Mouse (Mus musculus) E14TG2a.4 (cell line): ENCODE measurements around the gene Rnf114.

Experiments
- H3K27me3 ChIP-seq: 2 replicates; pipeline ENCODE4 v1.6.1; 2014; ENCODE audit warnings: low read length, control low read depth; ENCODE audit not compliant: insufficient read depth
- H3K36me3 ChIP-seq: 2 replicates; pipeline ENCODE4 v1.6.1; 2014; ENCODE audit warnings: low read length, control low read depth; ENCODE audit not compliant: insufficient read depth
- H3K4me1 ChIP-seq: replicated peaks from 2 replicates; pipeline ENCODE4 v1.6.1; 2014; ENCODE audit warnings: low read depth, low read length, control low read depth
- H3K4me3 ChIP-seq: replicated peaks from 2 replicates; pipeline ENCODE4 v1.5.1; 2014; ENCODE audit warnings: mild to moderate bottlenecking, low read length
- H3K9me3 ChIP-seq: 2 replicates; pipeline ENCODE4 v1.6.1; 2014; ENCODE audit warnings: low read length, control low read depth
- CTCF ChIP-seq: conservative IDR thresholded peaks from 2 replicates; pipeline ENCODE4 v1.5.1; 2014; ENCODE audit warnings: low read length
- NANOG ChIP-seq: IDR thresholded peaks from 2 replicates; pipeline ENCODE4 v1.6.1; 2014; ENCODE audit warnings: borderline replicate concordance, low read length, mixed read lengths
- POU5F1 ChIP-seq: IDR thresholded peaks from 2 replicates; pipeline ENCODE4 v1.6.1; 2014; ENCODE audit warnings: low read length, borderline replicate concordance

Rnf114 gene

DNA sequence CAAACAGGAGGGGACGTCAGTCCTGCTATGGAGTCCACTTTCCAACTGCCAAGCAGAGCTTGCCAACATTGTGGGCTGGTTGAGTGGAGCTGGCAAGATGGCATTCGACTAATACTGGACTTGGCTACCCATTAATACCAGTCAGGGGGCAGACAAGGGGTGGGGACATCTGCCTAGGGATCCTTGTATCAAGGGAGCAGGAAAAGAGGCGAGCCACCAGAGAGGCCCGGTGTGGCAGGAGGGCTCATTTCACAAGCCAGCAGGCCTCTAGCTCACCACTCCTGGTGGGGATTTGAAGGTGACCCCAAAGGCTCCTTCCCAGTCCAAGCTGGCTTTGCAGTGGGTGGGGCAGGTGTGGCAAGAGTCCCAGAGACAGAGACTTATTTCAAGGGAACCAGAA, 9.8 kb upstream of the Rnf114 start:
- Histone ChIP-seq H3K9me3 (no peaks in the 10 kb centered on the region), H3K4me3 (peak overlapping the region; percentile 29; the same call in 1 of the 2 replicates), H3K27me3 (no peaks in the 10 kb centered on the region), H3K4me1 (peaks cover 58% of the 10 kb centered on the region), H3K36me3 (peaks cover 79% of the 10 kb centered on the region)
- no peak for TF ChIP-seq CTCF
- TF ChIP-seq NANOG = no peak
- no peak for TF ChIP-seq POU5F1

DNA sequence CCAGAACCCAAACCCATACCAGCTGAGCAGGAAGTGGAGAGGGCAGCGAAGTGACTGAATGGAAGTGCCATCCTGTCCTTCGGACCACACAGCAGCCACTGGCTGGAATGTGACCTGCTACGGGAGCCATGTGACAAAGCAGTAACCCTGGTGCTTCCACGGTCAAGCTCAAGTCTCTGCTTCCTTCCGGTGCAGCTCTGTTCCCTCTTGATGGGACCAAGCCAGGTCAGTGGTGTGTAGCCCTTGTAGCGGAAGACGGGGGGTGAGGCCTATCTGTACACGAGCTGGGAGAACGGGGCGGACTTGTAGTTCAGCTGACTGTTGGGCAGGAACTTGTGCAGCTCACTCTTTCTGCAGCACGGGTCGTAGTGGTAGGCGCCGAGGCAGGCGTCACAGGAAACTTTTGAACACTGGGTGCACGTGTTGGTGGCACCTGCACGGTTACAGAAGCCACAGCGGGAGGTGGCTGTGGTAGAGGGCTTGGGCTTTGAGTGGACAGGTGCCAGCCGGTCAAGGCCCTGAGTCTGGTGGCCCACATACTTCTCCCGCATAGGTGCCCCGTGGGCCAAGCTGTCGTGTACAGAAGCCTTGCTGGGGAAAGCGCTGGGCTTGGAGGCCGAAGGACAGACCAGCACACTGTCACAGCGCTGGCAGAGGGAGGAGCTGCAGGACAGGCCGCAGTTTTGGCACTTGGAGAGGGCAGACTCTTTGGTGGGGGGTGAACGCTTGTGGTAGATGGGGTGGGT, 9.2 kb upstream of the Rnf114 start:
- Histone ChIP-seq H3K4me1 (peaks cover 62% of the 10 kb centered on the region), H3K4me3 (peak overlapping the region; percentile 29; the same call in 1 of the 2 replicates), H3K9me3 (no peaks in the 10 kb centered on the region), H3K27me3 (no peaks in the 10 kb centered on the region), H3K36me3 (peaks cover 80% of the 10 kb centered on the region)
- no peak for TF ChIP-seq CTCF
- no peak for TF ChIP-seq POU5F1

DNA sequence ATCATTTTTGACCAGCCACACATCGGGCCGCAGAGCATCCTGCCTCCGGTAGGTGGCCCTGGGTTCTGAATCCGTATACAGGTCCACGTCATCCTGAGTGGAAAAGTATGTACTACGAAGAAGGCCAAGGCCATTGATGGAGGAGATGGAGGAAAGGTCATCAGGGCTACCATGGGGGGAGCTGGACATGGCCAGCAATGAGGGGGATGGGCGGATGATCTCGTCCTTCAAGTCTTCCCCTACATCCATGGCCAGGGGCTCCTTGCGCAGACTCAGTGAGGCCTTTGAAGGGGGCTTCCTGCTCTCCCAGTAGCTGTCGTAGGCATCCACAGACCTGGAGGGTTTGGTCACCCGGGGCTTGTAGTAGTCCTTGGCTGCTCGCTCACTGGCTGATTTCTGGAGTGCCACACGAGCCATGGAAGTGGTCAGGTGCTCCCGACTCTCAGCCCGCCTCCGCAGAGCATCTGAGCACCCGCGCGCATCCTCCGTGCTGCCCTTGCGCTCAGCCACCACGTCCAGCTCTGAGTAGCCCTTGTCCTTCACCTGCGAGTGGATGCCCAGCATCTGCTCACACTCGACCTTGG, 8.5 kb upstream of the Rnf114 start:
- H3K36me3 ChIP-seq = peaks cover 86% of the 10 kb centered on the region
- peak overlapping the region; percentile 29; the same call in 1 of the 2 replicates for H3K4me3 ChIP-seq
- no peak for TF ChIP-seq POU5F1
- peak; percentile 10; the same call in 1 of the 2 replicates for TF ChIP-seq CTCF
- H3K9me3 ChIP-seq = no peaks in the 10 kb centered on the region
- H3K4me1 ChIP-seq = peaks cover 65% of the 10 kb centered on the region
- H3K27me3 ChIP-seq = no peaks in the 10 kb centered on the region

DNA sequence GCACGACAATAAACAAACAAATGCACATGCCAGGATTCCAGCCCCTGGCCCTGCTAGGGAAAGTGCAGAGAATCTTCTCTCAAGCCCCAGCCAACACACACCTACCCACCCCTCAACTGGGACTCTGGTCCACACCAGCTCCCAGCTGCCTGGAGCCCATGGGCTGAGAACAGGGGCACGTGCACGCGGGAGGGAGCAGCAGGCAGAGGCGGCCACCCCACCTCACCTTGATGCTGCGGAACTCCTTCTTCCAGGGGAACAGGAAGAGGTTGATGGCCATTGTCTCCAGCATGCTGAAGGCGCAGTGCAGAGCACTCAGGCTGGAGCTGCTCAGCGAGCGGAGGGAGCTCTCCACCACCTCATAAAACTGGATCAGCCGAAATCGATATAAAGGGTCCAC, 7.5 kb upstream of the Rnf114 start:
- Histone ChIP-seq H3K9me3 (no peaks in the 10 kb centered on the region), H3K27me3 (no peaks in the 10 kb centered on the region), H3K4me3 (no peak overlapping the region), H3K4me1 (peaks cover 72% of the 10 kb centered on the region), H3K36me3 (peaks cover 81% of the 10 kb centered on the region)
- no peak for TF ChIP-seq NANOG
- TF ChIP-seq POU5F1 = no peak
- no peak for TF ChIP-seq CTCF

DNA sequence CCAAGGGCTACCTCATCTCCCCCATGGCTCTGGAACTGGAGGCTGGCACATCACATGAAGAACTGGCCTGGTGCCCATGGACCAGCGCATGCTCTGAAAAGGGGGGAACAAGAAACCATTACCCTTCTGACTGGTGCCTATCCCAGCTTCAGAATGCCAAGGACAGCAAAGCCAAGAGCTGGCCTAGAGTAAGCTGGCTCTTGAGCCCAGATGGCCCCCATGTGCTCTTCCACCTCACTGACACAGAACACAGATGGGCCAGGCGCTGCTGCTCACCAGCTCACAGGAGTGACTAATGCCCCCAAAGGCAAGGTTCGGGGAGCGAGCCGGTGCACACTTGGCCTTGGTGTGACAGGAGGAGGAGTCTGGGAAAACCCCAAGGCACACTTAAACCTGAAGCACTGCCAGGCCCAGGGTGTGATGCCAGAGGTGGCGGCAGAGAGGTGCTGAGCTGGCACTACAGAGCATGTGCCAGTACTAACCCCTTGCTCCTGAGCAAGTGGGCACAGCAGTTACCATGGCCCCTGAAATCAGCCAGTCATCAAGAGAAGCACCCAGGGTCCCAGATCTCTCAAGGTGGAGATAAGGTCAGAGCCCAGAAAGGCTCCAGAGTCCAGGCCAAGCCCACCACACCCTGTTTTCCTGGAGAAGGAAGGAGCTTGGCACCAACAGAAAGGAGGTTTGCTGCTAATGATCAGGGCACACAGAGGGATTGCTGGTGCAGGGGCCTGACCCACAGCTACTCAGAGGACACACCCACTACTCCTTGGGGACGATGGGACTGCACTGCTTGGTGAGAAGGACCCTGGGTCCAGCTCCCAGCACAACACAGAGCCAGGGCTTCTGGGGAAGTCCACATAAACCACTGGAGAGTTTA, 6.7 kb upstream of the Rnf114 start:
- no peaks in the 10 kb centered on the region for H3K27me3 ChIP-seq
- peaks cover 79% of the 10 kb centered on the region for H3K4me1 ChIP-seq
- TF ChIP-seq CTCF = no peak
- TF ChIP-seq POU5F1 = no peak
- no peak for TF ChIP-seq NANOG
- no peak overlapping the region for H3K4me3 ChIP-seq
- H3K36me3 ChIP-seq = peaks cover 73% of the 10 kb centered on the region
- no peaks in the 10 kb centered on the region for H3K9me3 ChIP-seq

DNA sequence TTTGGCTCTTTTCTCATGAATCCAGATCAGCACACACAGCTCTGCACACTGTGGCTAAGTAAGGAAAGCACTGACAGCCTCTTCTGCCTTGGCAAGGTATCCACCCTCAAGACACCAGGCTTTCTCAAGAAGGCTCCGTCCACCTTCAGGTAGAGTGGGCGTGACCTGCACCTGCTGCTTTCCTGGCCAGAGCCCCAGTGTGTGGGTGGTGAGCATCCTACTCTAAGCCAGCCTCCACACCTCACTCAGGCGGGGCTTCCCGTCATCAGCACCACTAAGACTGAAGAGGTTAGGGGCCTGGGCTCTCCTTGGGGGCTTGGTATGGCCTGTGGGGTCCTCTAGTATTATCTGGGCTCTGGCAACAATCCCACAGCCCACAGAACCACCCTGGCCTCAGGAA, 5.9 kb upstream of the Rnf114 start:
- H3K4me1 ChIP-seq = peaks cover 88% of the 10 kb centered on the region
- H3K9me3 ChIP-seq = no peaks in the 10 kb centered on the region
- peaks cover 68% of the 10 kb centered on the region for H3K36me3 ChIP-seq
- H3K27me3 ChIP-seq = no peaks in the 10 kb centered on the region
- TF ChIP-seq CTCF (no peak), NANOG (no peak), POU5F1 (no peak)
- H3K4me3 ChIP-seq = no peak overlapping the region

DNA sequence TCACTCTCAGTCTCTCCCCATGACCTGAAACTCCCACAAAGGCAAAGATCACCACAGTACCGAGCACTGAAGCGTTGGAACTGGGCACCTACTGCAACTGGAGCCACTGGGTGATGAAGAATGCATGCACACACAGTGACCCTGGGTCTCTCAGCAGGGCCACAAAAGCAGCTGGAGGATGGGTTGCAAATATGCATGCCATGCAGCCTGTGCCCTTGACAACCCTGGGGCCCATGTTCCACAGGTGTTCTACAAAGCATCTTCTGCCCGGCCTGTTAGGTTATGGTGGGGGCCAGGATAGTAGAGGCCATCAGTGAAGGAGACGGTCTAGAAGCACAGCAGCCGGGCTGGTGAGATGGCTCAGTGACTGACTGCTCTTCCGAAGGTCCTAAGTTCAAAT, 4.9 kb upstream of the Rnf114 start:
- H3K4me1 ChIP-seq = peaks cover 93% of the 10 kb centered on the region
- TF ChIP-seq POU5F1 (no peak), NANOG (no peak), CTCF (no peak)
- no peaks in the 10 kb centered on the region for H3K9me3 ChIP-seq
- H3K4me3 ChIP-seq = no peak overlapping the region
- no peaks in the 10 kb centered on the region for H3K27me3 ChIP-seq
- peaks cover 59% of the 10 kb centered on the region for H3K36me3 ChIP-seq

DNA sequence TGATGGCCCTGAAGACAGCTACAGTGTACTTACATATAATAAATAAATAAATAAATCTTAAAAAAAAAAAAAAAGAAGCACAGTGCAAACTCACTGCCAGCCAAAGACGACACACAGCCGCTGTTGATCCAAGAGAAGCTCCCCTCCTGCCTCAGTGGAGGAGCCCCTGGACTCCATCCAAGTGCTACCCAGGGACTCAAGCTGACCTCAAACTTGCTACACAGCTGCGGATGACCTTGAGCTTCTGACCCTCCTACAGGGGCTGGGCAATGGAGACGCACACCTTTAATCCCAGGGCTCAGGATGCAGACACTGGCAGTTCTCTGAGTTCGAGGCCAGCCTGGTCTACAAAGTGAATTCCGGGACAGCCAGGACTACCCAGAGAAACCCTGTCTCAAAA, 4.5 kb upstream of the Rnf114 start:
- Histone ChIP-seq H3K4me3 (no peak overlapping the region), H3K27me3 (no peaks in the 10 kb centered on the region), H3K9me3 (no peaks in the 10 kb centered on the region), H3K36me3 (peaks cover 55% of the 10 kb centered on the region), H3K4me1 (peaks cover 88% of the 10 kb centered on the region)
- TF ChIP-seq NANOG (no peak), POU5F1 (no peak), CTCF (no peak)
